Mouse (Mus musculus) embryo, embryonic 10.5 days (tissue): ENCODE measurements around the gene Zfp853.

Source experiments
- DNase-seq: peaks from one replicate; pipeline ENCODE4 v3.0.0-alpha.2; 2015; ENCODE audit warnings: low spot score

Zfp853 gene

GRCm38 (mm10) chr5:143292879-143293278 is 544 bp downstream of the Zfp853 start:
- no peak for DNase-seq

GRCm38 (mm10) chr5:143289299-143289698 is 4.1 kb downstream of the Zfp853 start:
- no peak for DNase-seq

- no peak for DNase-seq
Measured at GRCm38 (mm10) chr5:143288378-143288911, 5.0 kb downstream of the Zfp853 start.

GRCm38 (mm10) chr5:143287774-143288328 is 5.6 kb downstream of the Zfp853 start:
- peak; percentile 28 for DNase-seq

- DNase-seq = no peak
Measured at GRCm38 (mm10) chr5:143284762-143285161, 8.7 kb downstream of the Zfp853 start.

GRCm38 (mm10) chr5:143279247-143279646 is 14.2 kb downstream of the Zfp853 start:
- DNase-seq = no peak

GRCm38 (mm10) chr5:143275761-143276160 is 17.7 kb downstream of the Zfp853 start:
- DNase-seq = no peak

GRCm38 (mm10) chr5:143272540-143273330 is 20.7 kb downstream of the Zfp853 start:
- DNase-seq = no peak

GRCm38 (mm10) chr5:143272108-143272507 is 21.3 kb downstream of the Zfp853 start:
- no peak for DNase-seq

- no peak for DNase-seq
Measured at GRCm38 (mm10) chr5:143271642-143272041, 21.8 kb downstream of the Zfp853 start.

- no peak for DNase-seq
Measured at GRCm38 (mm10) chr5:143270151-143270519, 23.3 kb downstream of the Zfp853 start.

- DNase-seq = peak; percentile 77
Measured at GRCm38 (mm10) chr5:143269363-143270150, 23.9 kb downstream of the Zfp853 start, which contains the start of gene Zfp316. Gene Zfp316 (minus strand): TSS chr5:143270022.

GRCm38 (mm10) chr5:143268985-143269362 is 24.4 kb downstream of the Zfp853 start:
- DNase-seq = no peak

GRCm38 (mm10) chr5:143266794-143267193 is 26.6 kb downstream of the Zfp853 start:
- no peak for DNase-seq

GRCm38 (mm10) chr5:143265409-143265808 is 28.0 kb downstream of the Zfp853 start:
- DNase-seq = no peak

- DNase-seq = no peak
Measured at GRCm38 (mm10) chr5:143264689-143265088, 28.7 kb downstream of the Zfp853 start.

- DNase-seq = no peak
Measured at GRCm38 (mm10) chr5:143261636-143262035, 31.8 kb downstream of the Zfp853 start.

- no peak for DNase-seq
Measured at GRCm38 (mm10) chr5:143255802-143256201, 37.6 kb downstream of the Zfp853 start.

GRCm38 (mm10) chr5:143255131-143255519 is 38.3 kb downstream of the Zfp853 start:
- no peak for DNase-seq

GRCm38 (mm10) chr5:143254487-143255130 is 38.8 kb downstream of the Zfp853 start:
- DNase-seq = peak; percentile 32

- peak; percentile 36 for DNase-seq
Measured at GRCm38 (mm10) chr5:143253881-143254486, 39.4 kb downstream of the Zfp853 start.
